Mouse (Mus musculus): ENCODE measurements around the gene S100a2. TPM values are rescaled to one million over a fixed set of nuclear protein-coding genes. Genes with fewer than 3 reads are reported as not detected.

S100a2 gene
- polyA plus RNA-seq, 1 experiment from 2014 or later = not detected

- 34% methylated on average over 9 of the region's 9 CpGs for WGBS
- DNase-seq = peak; percentile 51
- peak overlapping the region; percentile 75 for H3K27ac ChIP-seq (ENCODE audit: low read depth)
These were observed 36.4 kb downstream of the S100a2 start for GRCm38 (mm10) chr3:90626266-90627021.

GRCm38 (mm10) chr3:90627366-90627765 is 37.3 kb downstream of the S100a2 start:
- Histone ChIP-seq H3K4me3 (ENCODE audit: low read depth, low read length) (no peak overlapping the region), H3K27ac (ENCODE audit: low read depth) (peak overlapping the region; percentile 37; the same call in 1 of the 2 replicates), H3K36me3 (ENCODE audit: insufficient read depth) (no peaks in the 10 kb centered on the region), H3K4me1 (ENCODE audit: insufficient read depth) (peaks cover 13% of the 10 kb centered on the region; the same call in 1 of the 2 replicates), H3K9me3 (ENCODE audit: low read depth, low read length) (no peaks in the 10 kb centered on the region), H3K4me2 (no peak overlapping the region), H3K9ac (no peak overlapping the region), H3K27me3 (ENCODE audit: insufficient read depth, low read length) (no peaks in the 10 kb centered on the region)
- no peak for TF ChIP-seq CTCF (IDR thresholded peaks at IDR 0.05; ENCODE audit: low read depth)
- DNase-seq (no peak), ATAC-seq (ENCODE audit: insufficient read depth) (no peak)
- WGBS = 83% methylated on average over 5 of the region's 5 CpGs

More at GRCm38 (mm10) chr3:90626266-90627021, 36.4 kb downstream of the S100a2 start:
- H3K4me1 ChIP-seq (ENCODE audit: insufficient read depth) = peaks cover 13% of the 10 kb centered on the region; the same call in 1 of the 2 replicates
- H3K9ac ChIP-seq = no peak overlapping the region
- no peak overlapping the region for H3K4me3 ChIP-seq (ENCODE audit: low read depth, low read length)
- no peaks in the 10 kb centered on the region for H3K9me3 ChIP-seq (ENCODE audit: low read depth, low read length)
- H3K36me3 ChIP-seq (ENCODE audit: insufficient read depth) = no peaks in the 10 kb centered on the region
- no peaks in the 10 kb centered on the region for H3K27me3 ChIP-seq (ENCODE audit: insufficient read depth, low read length)
- no peak for TF ChIP-seq CTCF (IDR thresholded peaks at IDR 0.05; ENCODE audit: low read depth)
- no peak overlapping the region for H3K4me2 ChIP-seq
- ATAC-seq (ENCODE audit: insufficient read depth) = no peak

GRCm38 (mm10) chr3:90627807-90628206 is 37.8 kb downstream of the S100a2 start:
- WGBS = 55% methylated on average over 4 of the region's 4 CpGs
- Histone ChIP-seq H3K27ac (ENCODE audit: low read depth) (no peak overlapping the region), H3K27me3 (ENCODE audit: insufficient read depth, low read length) (no peaks in the 10 kb centered on the region), H3K36me3 (ENCODE audit: insufficient read depth) (no peaks in the 10 kb centered on the region), H3K4me2 (no peak overlapping the region), H3K9me3 (ENCODE audit: low read depth, low read length) (no peaks in the 10 kb centered on the region), H3K4me3 (ENCODE audit: low read depth, low read length) (no peak overlapping the region), H3K4me1 (ENCODE audit: insufficient read depth) (peaks cover 13% of the 10 kb centered on the region; the same call in 1 of the 2 replicates), H3K9ac (no peak overlapping the region)
- DNase-seq (peak; percentile 56), ATAC-seq (ENCODE audit: insufficient read depth) (peak; percentile 36; the same call in 1 of the 2 replicates)
- peak; percentile 74 for TF ChIP-seq CTCF (IDR thresholded peaks at IDR 0.05; ENCODE audit: low read depth)

GRCm38 (mm10) chr3:90629298-90629697 is 39.3 kb downstream of the S100a2 start:
- ATAC-seq (ENCODE audit: insufficient read depth) (peak; percentile 37; the same call in 1 of the 2 replicates), DNase-seq (no peak)
- H3K4me3 ChIP-seq (ENCODE audit: low read depth, low read length) = no peak overlapping the region
- TF ChIP-seq CTCF (IDR thresholded peaks at IDR 0.05; ENCODE audit: low read depth) = no peak
- H3K4me1 ChIP-seq (ENCODE audit: insufficient read depth) = peaks cover 3% of the 10 kb centered on the region; the same call in 1 of the 2 replicates
- H3K36me3 ChIP-seq (ENCODE audit: insufficient read depth) = no peaks in the 10 kb centered on the region
- 66% methylated on average over 2 of the region's 2 CpGs for WGBS
- H3K4me2 ChIP-seq = no peak overlapping the region
- no peak overlapping the region for H3K9ac ChIP-seq
- no peak overlapping the region for H3K27ac ChIP-seq (ENCODE audit: low read depth)
- H3K9me3 ChIP-seq (ENCODE audit: low read depth, low read length) = no peaks in the 10 kb centered on the region
- H3K27me3 ChIP-seq (ENCODE audit: insufficient read depth, low read length) = no peaks in the 10 kb centered on the region

GRCm38 (mm10) chr3:90631984-90632383 is 41.9 kb downstream of the S100a2 start:
- Histone ChIP-seq H3K9ac (no peak overlapping the region), H3K36me3 (ENCODE audit: insufficient read depth) (no peaks in the 10 kb centered on the region), H3K4me1 (ENCODE audit: insufficient read depth) (no peaks in the 10 kb centered on the region), H3K27me3 (ENCODE audit: insufficient read depth, low read length) (no peaks in the 10 kb centered on the region), H3K4me3 (ENCODE audit: low read depth, low read length) (no peak overlapping the region), H3K4me2 (no peak overlapping the region), H3K9me3 (ENCODE audit: low read depth, low read length) (no peaks in the 10 kb centered on the region), H3K27ac (ENCODE audit: low read depth) (no peak overlapping the region)
- ATAC-seq (ENCODE audit: insufficient read depth) = no peak
- WGBS = 61% methylated on average over 2 of the region's 2 CpGs
- no peak for TF ChIP-seq CTCF (IDR thresholded peaks at IDR 0.05; ENCODE audit: low read depth)
- no peak for DNase-seq

- Histone ChIP-seq H3K27me3 (ENCODE audit: insufficient read depth, low read length) (no peaks in the 10 kb centered on the region), H3K9ac (no peak overlapping the region), H3K36me3 (ENCODE audit: insufficient read depth) (no peaks in the 10 kb centered on the region), H3K9me3 (ENCODE audit: low read depth, low read length) (no peaks in the 10 kb centered on the region), H3K4me3 (ENCODE audit: low read depth, low read length) (no peak overlapping the region), H3K4me1 (ENCODE audit: insufficient read depth) (no peaks in the 10 kb centered on the region), H3K27ac (ENCODE audit: low read depth) (no peak overlapping the region), H3K4me2 (no peak overlapping the region)
- WGBS = 57% methylated on average over 1 of the region's 1 CpGs
- no peak for DNase-seq
- TF ChIP-seq CTCF (IDR thresholded peaks at IDR 0.05; ENCODE audit: low read depth) = no peak
- ATAC-seq (ENCODE audit: insufficient read depth) = no peak
These were observed 48.6 kb downstream of the S100a2 start for GRCm38 (mm10) chr3:90638511-90639275.
